Mouse (Mus musculus) heart, postnatal 36 days (tissue): Measurements from ENCODE around the gene Gp1bb. TPM values are rescaled to one million over a fixed set of nuclear protein-coding genes. Genes with fewer than 3 reads are reported as not detected.

ENCODE experiments used
- DNase-seq, 2 experiments: peaks; one replicate each; pipeline ENCODE4 v3.0.0; 2021 to 2022
- intact Hi-C: fragments of 180-260 bp; cut with DNase I; formaldehyde crosslinking; loops from one replicate; pipeline ENCODE4 v1.15.1; 2025
- total RNA-seq, 2 experiments: library from RNA; stranded (reverse); gene quantifications; 2 replicates each; pipeline ENCODE4 v1.2.3; 2021

Gene Gp1bb
- total RNA-seq, 2 experiments from 2014 or later: 1.2 TPM

DNA sequence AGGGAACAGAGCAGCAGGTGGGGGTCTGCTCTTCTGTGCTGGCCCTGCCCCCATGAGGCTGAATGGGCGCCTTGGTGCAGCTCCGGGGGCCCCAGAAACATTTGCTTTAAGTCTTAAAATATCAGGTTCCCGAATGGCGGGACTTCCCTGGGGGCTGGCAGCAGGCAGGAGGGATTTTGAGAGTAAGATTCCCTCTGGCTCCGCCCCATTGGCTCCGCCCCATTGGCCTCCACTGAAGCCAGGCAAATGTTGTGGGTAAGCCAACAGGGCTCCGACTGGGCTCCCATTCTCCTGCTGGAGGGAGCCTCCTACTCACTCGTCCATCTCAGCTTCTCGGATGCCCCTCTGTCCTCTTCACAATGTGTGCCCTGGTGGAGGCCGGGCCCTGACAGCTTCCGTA is 14.0 kb downstream of the Gp1bb start:
- DNase-seq: no peak
- intact Hi-C loops: no loop called here

DNA sequence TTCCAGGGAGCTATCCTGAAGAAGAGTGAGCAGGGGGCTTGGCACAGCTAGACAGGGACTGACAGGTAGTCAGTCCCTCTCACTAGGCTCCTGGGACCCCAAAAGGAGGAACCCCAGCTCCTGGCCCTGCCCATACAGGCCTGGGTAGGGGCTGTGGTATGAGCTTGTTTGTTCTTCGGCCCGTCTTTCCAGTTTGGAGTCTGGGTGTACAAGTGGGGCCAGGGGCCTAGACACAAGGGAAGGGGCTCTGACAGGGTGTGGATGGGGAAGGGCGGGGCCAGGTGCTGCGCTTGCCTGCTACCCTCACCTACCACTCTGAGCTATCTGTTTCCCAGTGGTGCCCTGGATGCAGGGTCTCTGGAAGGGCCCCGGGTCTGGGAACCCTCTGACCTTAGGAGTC is 16.5 kb downstream of the Gp1bb start:
- intact Hi-C loops: no loop called here

DNA sequence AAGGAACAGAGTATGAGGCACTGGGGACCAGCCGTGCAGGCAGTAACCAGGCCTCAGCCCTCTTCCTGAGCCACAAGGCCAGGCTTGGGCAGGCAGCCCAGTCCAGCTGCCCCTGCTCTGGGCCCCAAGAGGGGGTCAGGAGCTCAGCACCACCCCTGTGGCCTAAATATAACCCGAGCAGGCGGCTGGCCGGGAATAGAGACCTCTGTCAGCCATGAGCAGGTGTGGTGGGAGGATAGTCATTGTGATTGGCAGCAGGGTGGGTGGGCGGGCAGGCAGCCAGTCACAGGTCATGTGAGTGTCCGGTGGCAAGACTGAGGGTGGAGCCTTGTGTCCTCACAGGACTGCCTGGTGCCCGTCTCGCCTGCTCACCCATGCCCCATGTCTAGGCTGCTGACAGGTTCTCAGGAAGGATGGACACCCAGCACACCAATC is 17.9 kb downstream of the Gp1bb start:
- intact Hi-C loops: no loop called here
- DNase-seq: peak in 1 of 2 experiments; percentile 68

More for the DNA sequence above, 16.5 kb downstream of the Gp1bb start:
- no peak for DNase-seq

DNA sequence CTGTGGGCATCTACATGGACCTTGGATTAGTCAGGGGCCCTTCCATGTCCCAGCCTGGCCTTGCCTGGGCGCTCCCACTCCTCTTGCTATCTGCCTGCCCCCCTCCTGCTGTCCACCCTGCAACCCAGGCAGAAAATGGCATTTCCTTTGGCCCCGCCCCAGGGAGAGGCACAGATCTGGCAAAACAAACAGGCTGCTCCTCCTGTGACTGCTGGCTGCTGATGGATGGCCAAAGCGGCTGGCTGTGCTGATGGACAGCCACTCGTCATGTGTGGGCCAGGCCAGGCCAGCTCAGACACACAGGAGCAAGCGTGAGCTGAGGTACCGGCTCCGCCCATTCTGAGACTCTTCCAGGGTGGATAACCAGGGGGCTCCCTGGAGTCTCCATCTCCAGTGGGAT is 20.8 kb downstream of the Gp1bb start:
- DNase-seq: no peak

DNA sequence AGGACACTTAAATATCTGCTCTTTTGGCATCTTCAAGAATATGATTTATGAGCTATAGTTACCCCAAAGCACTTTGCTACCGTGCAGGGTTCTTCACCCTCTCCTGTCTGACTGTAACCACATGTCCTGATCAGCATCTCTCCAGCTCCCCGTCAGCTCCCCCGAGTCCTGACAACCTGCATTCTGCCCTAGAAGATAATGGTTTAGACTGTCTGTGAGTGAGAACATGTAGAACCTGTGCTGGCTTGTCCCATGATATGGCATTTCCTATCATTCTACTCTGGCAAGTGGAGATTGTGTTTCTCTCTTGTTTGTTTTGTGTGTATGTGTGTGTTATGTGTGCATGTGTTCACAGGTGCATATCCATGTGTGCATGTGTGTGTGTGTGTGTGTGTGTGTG is 24.2 kb downstream of the Gp1bb start:
- DNase-seq: no peak
- intact Hi-C loops: no loop called here

More for the DNA sequence above, 20.8 kb downstream of the Gp1bb start:
- intact Hi-C loops: no loop called here

DNA sequence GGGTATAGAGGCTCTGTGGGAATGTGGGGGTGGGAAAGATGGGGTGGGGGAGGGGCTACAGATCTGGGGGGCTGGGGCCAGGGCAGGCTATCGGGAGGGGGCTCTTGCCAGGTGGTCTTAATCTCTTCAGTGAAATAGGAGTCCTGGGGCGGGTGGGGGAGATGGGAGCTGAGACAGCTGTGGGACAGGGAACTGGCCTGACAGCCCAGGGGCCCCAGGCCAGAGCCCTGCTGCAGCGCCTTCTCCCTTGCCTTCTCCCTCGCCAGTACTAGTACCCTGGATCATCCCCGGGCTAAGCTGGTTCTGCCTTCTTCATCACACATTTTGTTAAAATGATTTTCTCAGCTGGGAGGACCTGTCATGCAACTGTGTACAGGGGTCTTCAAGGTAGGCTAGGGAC is 25.9 kb downstream of the Gp1bb start:
- DNase-seq: no peak
- intact Hi-C loops: no loop called here

DNA sequence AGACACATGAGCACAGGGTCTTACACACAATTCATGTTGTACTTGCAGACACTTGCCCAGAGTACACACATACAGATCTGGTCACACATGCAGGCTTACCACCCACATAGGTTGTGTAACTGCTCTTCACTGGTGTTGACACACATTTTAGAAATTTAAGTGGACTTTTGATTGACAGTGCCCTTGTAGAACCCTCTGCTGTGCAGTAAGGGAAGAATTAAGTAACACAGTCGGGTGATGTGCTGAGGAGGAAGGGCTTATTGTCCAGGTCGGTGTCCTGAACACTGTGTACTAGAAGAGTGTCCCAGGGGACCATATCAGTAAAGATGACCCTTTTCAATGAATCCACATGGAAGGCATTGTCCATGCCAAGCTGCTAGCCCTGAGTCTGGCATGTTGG is 28.3 kb downstream of the Gp1bb start:
- DNase-seq: no peak
- intact Hi-C loops: no loop called here

DNA sequence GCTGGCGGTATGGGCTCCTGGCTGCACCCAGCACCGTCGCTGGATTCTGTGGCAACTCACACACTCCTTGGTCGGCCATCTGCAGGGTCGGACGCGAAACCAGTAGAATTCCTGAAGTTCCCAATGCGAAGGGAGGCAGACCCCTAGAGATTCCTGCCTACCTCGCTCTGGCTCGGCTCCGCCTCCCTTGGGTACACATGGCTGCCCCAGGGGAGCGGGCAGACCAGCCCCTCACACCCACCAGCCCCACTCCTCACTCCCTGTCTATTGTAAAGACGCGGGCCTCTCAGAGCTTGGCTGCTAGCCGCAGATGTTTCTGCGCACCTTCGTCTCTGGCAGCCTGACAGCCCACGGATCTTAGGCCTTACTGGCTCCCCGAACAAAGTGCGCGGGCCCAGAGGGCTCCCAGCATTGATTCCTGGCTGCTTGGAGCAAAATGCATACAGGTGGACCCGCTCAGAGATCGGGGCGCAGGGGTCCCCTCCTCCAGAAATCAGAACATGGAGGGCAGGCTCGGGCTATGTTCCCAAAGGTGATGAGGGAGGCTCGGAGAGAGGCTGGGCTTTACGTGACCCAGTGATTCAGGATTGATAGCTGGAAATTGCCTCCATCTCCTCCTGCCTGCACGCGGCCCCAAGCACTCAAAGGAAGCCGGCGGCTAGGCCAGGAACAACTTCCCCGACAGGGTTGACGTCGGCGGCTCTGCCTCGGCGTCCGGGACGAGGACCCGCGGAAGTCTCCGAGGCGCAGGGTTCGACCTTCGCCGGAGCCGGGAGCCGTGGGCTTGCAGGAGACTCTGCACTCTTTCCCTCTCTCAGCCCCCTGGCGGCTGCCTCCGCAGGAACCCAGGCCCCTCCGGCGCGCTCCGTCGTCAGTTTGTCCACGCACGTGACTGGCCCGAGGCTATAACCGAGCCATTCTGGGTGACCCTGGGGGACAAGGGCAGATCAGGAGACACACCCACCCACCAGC is 30.9 kb downstream of the Gp1bb start:
- intact Hi-C loops: no loop called here
- no peak for DNase-seq

DNA sequence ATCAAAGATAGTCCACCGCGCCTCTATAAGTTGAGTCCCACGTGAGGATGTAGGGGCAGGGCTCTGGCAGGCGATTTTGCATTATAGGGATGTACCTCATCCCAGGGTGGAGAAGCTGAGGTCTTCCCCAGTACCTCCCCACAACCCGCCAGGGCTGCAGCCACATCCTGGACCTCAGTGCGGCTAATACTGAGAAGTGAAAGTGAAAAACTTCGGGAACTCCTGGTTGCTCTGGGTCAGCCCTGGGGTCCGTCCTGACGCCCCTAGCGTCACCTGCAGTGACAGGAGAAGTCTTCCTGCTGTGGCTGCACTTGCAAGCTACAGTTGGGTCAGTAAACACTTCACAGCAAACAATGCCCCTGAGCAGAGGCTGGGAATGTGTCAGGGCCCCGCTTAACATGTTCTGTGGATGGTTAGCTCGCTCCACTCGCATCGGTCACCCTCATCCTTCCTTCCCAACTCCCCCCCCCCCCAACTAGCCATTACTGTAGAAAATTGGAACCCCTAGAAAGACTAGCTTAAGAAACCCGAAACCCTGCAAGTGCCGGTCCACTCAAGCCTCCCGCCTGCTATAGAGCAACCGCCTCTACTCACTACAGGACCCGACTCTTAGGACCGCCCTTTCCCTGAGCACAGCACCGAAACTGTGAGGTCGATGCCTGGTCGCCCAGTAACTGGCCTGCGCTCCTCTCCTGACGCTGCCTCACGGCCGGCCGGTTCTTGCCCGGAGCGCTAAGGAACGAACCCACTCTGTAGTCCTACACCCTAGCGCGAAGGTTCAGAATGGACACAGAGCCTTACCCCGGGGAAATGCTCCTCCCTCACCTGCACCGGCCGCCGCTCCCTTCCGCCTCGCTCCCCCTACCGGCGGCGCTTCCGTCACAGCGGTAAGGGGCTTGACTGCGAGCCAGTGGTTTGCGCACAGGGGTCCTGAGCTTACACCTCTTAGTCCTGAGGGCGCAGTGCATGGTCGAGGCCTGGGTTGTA is 32.1 kb downstream of the Gp1bb start, which contains the start of gene Tbx1:
Tbx1 (minus strand) TSS at position 868 of the 987 bp plus-strand sequence.
- intact Hi-C loops: no loop called here
- DNase-seq: no peak

DNA sequence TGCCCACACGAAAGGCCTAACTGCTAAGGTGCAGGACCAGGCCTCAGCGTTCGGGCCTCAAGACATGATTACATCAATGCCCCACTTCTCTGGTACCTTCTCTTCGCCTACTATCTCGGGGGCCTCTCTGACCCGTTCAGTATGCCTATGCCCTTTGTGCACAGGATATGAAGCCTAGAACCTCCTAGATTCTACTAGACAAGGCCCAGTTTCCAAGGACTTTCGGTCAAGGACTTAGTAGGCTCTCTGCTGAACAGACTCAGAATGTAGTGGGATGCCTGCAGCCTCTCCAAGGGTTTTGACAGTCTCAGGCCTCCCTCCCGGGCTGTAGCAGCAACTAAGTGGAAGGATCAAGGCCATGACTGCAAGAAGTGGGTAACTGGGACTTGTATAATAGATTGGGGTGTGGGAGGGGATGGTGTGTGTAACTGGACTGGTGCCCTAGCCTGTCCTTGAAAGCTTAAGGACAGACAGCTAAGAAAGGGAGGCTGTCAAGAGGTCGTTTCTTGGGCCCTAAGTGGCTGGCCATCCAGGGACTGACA is 33.1 kb downstream of the Gp1bb start:
- no peak for DNase-seq
- intact Hi-C loops: no loop called here

DNA sequence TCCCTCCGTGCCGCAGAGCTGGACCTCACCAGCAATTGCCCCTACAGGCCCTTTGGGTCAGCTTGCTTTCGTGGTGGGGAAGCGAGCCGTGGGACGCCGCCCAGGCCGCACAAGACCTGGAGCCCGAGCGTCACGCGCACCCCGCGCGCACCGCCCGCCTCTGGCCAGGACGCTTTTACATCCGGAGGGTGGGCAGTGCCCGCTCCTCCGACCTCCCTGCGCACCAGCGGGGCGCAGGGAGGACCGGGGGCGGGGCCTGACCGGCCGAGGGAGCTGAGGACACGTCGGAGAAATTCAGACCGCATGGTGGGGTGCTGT is 33.5 kb downstream of the Gp1bb start:
- no peak for DNase-seq
- intact Hi-C loops: no loop called here

DNA sequence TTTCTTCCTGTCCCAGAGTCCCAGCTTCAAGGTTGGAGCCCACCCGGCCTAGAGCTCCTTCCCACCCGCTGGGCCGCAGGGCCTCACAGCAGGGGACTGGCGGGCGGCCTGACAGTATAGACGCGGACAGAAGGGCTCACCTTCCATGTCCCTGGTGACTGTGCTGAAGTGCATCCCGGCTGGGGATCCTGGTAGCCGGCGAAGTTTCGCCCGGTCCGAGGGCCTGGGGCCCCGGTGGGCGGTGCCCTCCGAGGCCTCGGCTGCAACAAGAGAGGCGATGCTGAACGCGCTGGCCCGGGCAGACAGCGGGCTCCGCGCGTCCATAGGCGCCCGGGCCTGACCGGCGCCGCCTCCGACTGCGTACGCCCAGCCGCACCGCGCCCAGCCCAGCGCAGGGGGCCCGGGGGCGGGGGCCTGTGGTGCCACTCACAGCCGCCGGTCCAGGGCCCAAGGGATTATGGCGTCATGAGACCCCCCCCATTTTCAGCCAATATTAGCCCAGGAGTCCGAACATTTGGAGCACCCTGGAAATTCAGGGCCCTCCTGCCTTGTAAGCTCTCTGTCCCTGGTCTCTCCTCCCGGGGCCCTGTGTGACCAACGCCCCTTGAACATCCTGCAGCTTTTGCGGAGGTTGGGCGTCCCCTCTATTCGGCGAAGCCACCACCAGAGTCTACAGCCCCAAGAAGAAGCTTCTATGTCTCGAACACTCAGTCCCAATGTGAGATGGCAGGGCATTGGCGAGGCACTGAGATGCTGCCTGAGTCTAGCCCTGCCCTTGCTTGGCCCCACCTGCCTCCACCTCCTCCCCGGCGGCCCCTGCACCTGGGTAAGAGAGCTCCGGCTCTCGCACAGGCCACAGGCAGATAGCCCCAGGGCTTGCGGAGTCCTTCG is 34.1 kb downstream of the Gp1bb start:
- DNase-seq: no peak

DNA sequence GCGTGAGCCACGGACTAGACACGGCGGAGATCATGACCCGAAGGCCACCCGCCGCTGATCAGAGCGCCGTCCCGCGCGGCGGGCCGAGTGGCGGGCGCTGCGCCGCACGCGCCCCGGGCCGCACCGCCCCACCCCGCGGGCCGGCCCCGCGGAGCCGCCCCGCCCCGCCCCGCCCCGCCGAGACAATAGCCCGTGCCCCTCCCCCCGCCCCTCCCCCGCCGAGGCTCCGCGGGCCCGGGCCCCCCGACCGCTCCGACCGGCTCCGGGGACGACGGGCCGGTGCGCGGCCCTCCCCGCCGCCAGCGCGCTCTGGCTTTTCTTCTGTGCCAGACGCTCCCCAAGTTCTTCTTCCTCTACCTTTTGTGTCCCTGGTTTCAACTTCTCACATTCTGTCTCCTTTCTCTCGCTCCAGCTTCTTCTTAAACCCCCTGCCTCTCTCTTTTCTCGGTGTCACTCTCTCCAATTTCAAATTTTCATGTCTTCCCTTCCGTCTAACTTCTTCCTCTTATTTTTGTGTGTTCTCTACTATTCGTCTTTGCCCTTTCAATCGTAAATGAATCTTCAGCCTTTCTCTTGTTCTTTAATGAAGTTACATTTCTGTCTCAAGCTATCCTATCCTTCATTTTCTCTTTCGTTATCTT is 35.2 kb downstream of the Gp1bb start:
- no peak for DNase-seq
- intact Hi-C loops: no loop called here

More for the DNA sequence above, 34.1 kb downstream of the Gp1bb start:
- intact Hi-C loops: no loop called here

DNA sequence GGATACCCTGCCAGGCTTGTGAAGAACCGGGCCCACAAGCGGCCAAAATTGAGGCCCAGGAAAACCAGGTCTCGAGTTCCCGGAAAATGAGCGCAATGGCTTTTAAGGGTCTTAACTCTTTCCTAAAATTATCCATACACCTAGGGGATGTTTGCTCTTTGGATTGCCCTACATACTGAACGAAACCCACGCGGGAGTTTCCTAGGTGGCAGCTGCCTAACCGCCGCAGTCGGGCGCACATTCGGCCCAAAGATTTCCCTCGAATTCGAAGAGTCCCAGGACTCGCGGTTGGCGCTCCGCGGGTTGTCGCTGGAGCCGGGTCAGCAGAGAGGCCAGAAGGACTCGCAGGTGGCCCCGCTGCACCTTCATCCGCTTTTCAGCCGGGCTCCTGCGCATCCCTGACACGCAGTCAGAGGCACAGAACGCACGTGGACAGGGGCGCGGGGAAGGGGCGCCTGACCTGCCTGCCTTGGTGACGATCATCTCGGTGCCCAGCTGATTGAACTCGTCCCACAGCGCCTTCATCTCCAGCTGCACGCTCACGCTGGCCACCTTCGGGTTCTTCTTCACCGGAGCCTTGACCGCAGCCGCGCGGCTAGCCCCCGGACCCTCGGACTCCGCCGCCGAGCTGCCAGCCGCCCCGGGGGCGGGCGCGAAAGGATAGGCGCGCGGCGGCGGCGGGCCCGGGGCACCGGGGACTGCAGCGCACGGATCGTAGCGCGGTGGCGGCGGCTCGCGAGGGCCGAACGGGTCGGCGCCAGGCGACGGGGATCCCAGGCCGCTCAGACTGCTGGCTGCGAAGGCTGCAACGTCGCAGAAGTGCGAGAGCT is 35.9 kb downstream of the Gp1bb start:
- intact Hi-C loops: no loop called here
- DNase-seq: no peak

DNA sequence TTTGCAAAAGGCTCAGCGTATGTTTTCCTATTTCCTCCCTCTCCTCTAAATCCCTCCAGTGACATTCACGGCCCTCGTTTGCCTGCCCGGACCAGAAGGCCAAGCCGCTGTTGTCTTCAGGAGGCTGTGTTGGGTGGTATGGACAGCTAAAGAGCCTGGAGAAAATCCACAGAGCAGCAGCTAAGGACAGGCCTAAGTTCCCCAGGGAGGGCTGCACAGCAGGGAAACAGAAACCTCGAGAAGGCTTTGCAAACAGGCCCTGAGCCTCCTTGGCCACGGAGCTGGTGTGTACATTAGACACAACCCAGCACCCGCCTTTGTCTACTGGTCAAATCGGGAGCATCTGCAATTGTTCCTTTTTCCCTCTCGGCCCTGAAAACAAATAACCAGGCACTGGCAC is 36.5 kb downstream of the Gp1bb start:
- no peak for DNase-seq
- intact Hi-C loops: no loop called here

DNA sequence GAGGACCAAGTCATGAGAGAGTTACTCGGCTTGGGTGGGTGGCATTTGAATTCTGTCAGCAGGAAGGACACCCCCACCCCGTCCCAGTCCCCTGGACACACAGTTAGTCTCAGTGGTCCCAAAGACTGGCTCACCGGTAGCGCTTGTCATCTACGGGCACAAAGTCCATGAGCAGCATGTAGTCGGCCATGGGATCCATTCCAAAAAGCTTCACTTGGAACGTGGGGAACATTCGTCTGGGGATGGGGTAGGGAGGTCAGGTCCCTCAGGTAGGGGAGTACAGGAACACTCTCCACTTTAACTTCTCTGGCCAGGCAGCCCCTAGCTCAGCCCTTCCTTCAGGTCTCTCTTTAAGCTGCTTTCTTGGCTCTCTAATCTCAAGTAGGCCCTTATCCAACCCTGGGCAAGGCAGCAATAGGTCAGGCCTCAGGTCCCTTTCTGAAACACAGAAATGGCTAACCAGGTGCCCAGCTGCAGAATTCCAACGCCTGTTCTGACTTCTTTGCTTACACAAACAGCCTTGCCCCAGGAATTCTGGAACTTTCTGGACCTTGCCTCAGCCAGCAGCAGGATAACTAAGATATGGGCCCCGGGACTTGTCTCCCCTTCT is 37.2 kb downstream of the Gp1bb start:
- intact Hi-C loops: no loop called here
- no peak for DNase-seq

DNA sequence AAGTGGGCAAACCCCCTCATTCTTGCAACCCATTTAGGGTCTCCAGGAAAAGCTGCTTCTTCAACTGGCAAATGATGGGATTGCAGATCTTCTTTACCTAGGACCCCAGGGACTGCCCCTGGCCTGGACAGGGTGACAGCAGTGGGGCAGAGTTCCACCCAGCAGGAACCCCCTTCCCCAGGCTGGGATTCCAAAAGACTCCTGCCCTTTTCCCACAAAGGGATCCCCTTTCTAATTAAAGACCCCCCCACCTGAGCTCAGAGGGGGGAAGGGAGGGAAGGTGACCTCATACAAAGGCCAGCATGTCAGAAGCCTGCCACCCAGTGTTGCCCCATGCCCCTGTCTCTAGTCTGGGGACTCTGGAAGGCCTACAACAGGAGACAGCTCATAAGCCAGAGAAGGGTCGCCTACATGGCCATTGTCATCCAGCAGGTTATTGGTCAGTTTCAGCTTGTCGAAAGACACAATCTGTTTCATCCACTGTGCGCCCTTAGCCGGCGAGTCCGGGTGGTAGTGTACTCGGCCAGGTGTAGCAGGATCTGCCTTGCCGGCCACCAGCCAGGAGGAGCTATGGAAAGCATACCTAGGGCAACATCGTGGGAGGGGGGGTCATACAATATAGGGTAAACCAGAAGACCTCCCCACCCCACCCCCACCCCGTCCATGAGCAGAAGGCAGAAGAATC is 38.4 kb downstream of the Gp1bb start:
- intact Hi-C loops: no loop called here
- no peak for DNase-seq

DNA sequence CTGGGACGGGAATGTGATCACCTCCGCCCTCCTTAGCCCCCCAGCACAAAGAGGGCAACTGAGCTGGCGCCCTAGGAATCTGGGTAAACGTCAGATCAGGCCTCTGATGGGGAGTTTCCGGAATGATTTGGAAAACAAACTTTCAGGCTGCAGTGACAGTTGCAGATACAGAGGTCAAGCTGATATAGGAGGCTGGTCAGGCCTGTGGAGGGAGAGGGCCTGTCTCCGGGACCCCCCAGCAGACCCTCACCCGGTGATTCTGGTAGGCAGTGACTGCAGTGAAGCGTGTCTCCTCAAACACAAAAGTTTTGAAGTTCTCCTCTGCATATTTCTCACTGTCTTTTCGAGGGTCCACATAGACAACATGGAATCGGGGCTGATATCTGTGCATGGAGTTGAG is 39.0 kb downstream of the Gp1bb start:
- intact Hi-C loops: no loop called here
- DNase-seq: no peak
